Mouse (Mus musculus) telencephalon, adult 2 months (tissue): ENCODE results near the gene Arhgef17.

Experiments
- DNase-seq: peaks from one replicate; pipeline ENCODE4 v3.0.0-alpha.2; 2011; ENCODE audit warnings: low read depth, low spot score

Arhgef17 gene

GRCm38 (mm10) chr7:100876771-100877170, 55.1 kb downstream of the Arhgef17 start:
- DNase-seq, result no peak

- no peak for DNase-seq
Observed at GRCm38 (mm10) chr7:100876293-100876692, 55.6 kb downstream of the Arhgef17 start.

- DNase-seq, result no peak
Observed at GRCm38 (mm10) chr7:100875822-100876221, 56.1 kb downstream of the Arhgef17 start.

- no peak for DNase-seq
Observed at GRCm38 (mm10) chr7:100873197-100873596, 58.7 kb downstream of the Arhgef17 start.

- DNase-seq, result no peak
Observed at GRCm38 (mm10) chr7:100871892-100872291, 60.0 kb downstream of the Arhgef17 start.

- DNase-seq, result no peak
Observed at GRCm38 (mm10) chr7:100871355-100871754, 60.6 kb downstream of the Arhgef17 start.

GRCm38 (mm10) chr7:100869877-100870629, 61.9 kb downstream of the Arhgef17 start:
- no peak for DNase-seq

GRCm38 (mm10) chr7:100868551-100868950, 63.4 kb downstream of the Arhgef17 start:
- DNase-seq, result no peak

GRCm38 (mm10) chr7:100867561-100867960, 64.3 kb downstream of the Arhgef17 start:
- no peak for DNase-seq

GRCm38 (mm10) chr7:100866675-100867074, 65.2 kb downstream of the Arhgef17 start:
- peak; percentile 44 for DNase-seq

GRCm38 (mm10) chr7:100862828-100863638, 68.9 kb downstream of the Arhgef17 start, which contains the start of gene Relt:
Gene Relt, minus strand, starts transcription at chr7:100863446.
- DNase-seq, result peak; percentile 40

- DNase-seq, result no peak
Observed at GRCm38 (mm10) chr7:100862353-100862752, 69.6 kb downstream of the Arhgef17 start.

GRCm38 (mm10) chr7:100861209-100861608, 70.7 kb downstream of the Arhgef17 start:
- no peak for DNase-seq

- DNase-seq, result no peak
Observed at GRCm38 (mm10) chr7:100860450-100860849, 71.5 kb downstream of the Arhgef17 start.

- DNase-seq, result no peak
Observed at GRCm38 (mm10) chr7:100855795-100856573, 75.9 kb downstream of the Arhgef17 start.

GRCm38 (mm10) chr7:100855300-100855699, 76.6 kb downstream of the Arhgef17 start:
- DNase-seq, result no peak

GRCm38 (mm10) chr7:100854861-100855260, 77.0 kb downstream of the Arhgef17 start:
- DNase-seq, result no peak

GRCm38 (mm10) chr7:100854137-100854814, 77.6 kb downstream of the Arhgef17 start:
- DNase-seq, result no peak

GRCm38 (mm10) chr7:100853396-100853795, 78.5 kb downstream of the Arhgef17 start:
- DNase-seq, result no peak

GRCm38 (mm10) chr7:100851481-100852356, 80.2 kb downstream of the Arhgef17 start:
- DNase-seq, result no peak
